ENCODE assay signal across 7 mouse cellular contexts in genomic region chr7:44815721-44816469, GRCm38 (mm10). TPM values are rescaled to one million over a fixed set of nuclear protein-coding genes. Genes with fewer than 3 reads are reported as not detected.
A peak's percentile ranks its signal among the peaks of the same experiment; 100 is the strongest.
DNase-seq lines count a peak whose midpoint lies in the region; ATAC-seq lines count a peak whose summit lies in the region.

Gene Nup62, plus strand, starts transcription at chr7:44816088.
Gene Il4i1, plus strand, starts transcription at chr7:44816387.

- peaks cover 15% of the 10 kb centered on the region; the same call in 1 of the 2 replicates for H3K36me3 ChIP-seq in embryonic facial prominence, embryonic 12.5 days
- peaks cover 5% of the 10 kb centered on the region; the same call in 1 of the 2 replicates for H3K36me3 ChIP-seq in limb, embryonic 11.5 days (ENCODE audit: control insufficient read depth, insufficient read depth, low read length)
- H3K36me3 ChIP-seq in midbrain, embryonic 14.5 days (ENCODE audit: control insufficient read depth, insufficient read depth, low read length), result no peaks in the 10 kb centered on the region

- DNase-seq in adrenal gland, postnatal 25 days, result peak; percentile 99
- DNase-seq in heart, adult 11 months, result peak; percentile 100
- peak; percentile 99 for DNase-seq in kidney, adult 18-20 months
- DNase-seq in limb, embryonic 11.5 days (ENCODE audit: low spot score), result peak; percentile 100
- DNase-seq in midbrain, embryonic 14.5 days, result peak; percentile 100
- DNase-seq in spleen, adult 18-20 months, result peak; percentile 99

- peak within 1 kb of the TSS; percentile 90 for H3K4me2 ChIP-seq in embryonic facial prominence, embryonic 12.5 days (replicated peaks)
- H3K4me2 ChIP-seq in limb, embryonic 11.5 days (ENCODE audit: low read depth, severe bottlenecking), result peak within 1 kb of the TSS; percentile 90
- peak within 1 kb of the TSS; percentile 77 for H3K4me2 ChIP-seq in midbrain, embryonic 14.5 days (ENCODE audit: low read length)

- peak within 1 kb of the TSS; percentile 82 for H3K9ac ChIP-seq in embryonic facial prominence, embryonic 12.5 days
- peak within 1 kb of the TSS; percentile 97 for H3K9ac ChIP-seq in limb, embryonic 11.5 days (ENCODE audit: low read length)
- H3K9ac ChIP-seq in midbrain, embryonic 14.5 days (replicated peaks; ENCODE audit: low read length), result peak within 1 kb of the TSS; percentile 88

- H3K27me3 ChIP-seq in embryonic facial prominence, embryonic 12.5 days, result no peaks in the 10 kb centered on the region
- no peaks in the 10 kb centered on the region for H3K27me3 ChIP-seq in limb, embryonic 11.5 days (ENCODE audit: control insufficient read depth, insufficient read depth, low read length)
- no peaks in the 10 kb centered on the region for H3K27me3 ChIP-seq in midbrain, embryonic 14.5 days (ENCODE audit: control insufficient read depth, insufficient read depth, low read length)

- ATAC-seq in embryonic facial prominence, embryonic 12.5 days (ENCODE audit: insufficient number of reproducible peaks, insufficient read depth, low FRiP score, low TSS enrichment), result peak; percentile 94
- ATAC-seq in limb, embryonic 11.5 days (ENCODE audit: insufficient number of reproducible peaks, low FRiP score, low TSS enrichment, low read depth), result peak; percentile 96
- peak; percentile 92 for ATAC-seq in midbrain, embryonic 14.5 days (ENCODE audit: low FRiP score, low TSS enrichment)

- H3K9me3 ChIP-seq in embryonic facial prominence, embryonic 12.5 days, result no peaks in the 10 kb centered on the region
- no peaks in the 10 kb centered on the region for H3K9me3 ChIP-seq in limb, embryonic 11.5 days (ENCODE audit: control insufficient read depth, low read length)
- no peaks in the 10 kb centered on the region for H3K9me3 ChIP-seq in midbrain, embryonic 14.5 days (ENCODE audit: control insufficient read depth, low read length)

- peaks cover 36% of the 10 kb centered on the region for H3K4me1 ChIP-seq in embryonic facial prominence, embryonic 12.5 days
- peaks cover 23% of the 10 kb centered on the region for H3K4me1 ChIP-seq in limb, embryonic 11.5 days (ENCODE audit: control insufficient read depth, insufficient read depth, low read length)
- peaks cover 40% of the 10 kb centered on the region for H3K4me1 ChIP-seq in midbrain, embryonic 14.5 days (ENCODE audit: control insufficient read depth, insufficient read depth, low read length)

- peak within 1 kb of the TSS; percentile 72 for H3K4me3 ChIP-seq in embryonic facial prominence, embryonic 12.5 days
- H3K4me3 ChIP-seq in limb, embryonic 11.5 days (ENCODE audit: low read depth, low read length), result peak within 1 kb of the TSS; percentile 81
- H3K4me3 ChIP-seq in midbrain, embryonic 14.5 days (replicated peaks; ENCODE audit: low read depth, low read length), result peak within 1 kb of the TSS; percentile 86

- under 1% methylated on average over 62 of the region's 62 CpGs for WGBS in embryonic facial prominence, embryonic 12.5 days
- under 1% methylated on average over 57 of the region's 62 CpGs for WGBS in limb, embryonic 11.5 days
- under 1% methylated on average over 57 of the region's 62 CpGs for WGBS in midbrain, embryonic 14.5 days

- H3K27ac ChIP-seq in embryonic facial prominence, embryonic 12.5 days, result peak within 1 kb of the TSS; percentile 94
- H3K27ac ChIP-seq in limb, embryonic 11.5 days (replicated peaks; ENCODE audit: low read depth, low read length), result peak within 1 kb of the TSS; percentile 95
- H3K27ac ChIP-seq in midbrain, embryonic 14.5 days (replicated peaks; ENCODE audit: low read depth, low read length), result peak within 1 kb of the TSS; percentile 89

RNA-seq across cellular contexts. Expression of gene Nup62, which starts in this region (rescaled TPM):
- total RNA-seq in adrenal gland, postnatal 25 days (2021), result 40.5 and 44.4 TPM in 2 replicates
- polyA plus RNA-seq in embryonic facial prominence, embryonic 12.5 days (2016; fragmentation: Nextera tagmentation; extraction: Ambion mirVana), result 102 and 104 TPM in 2 replicates
- 81.7 and 82.6 TPM in 2 replicates for polyA plus RNA-seq in limb, embryonic 11.5 days (2014; fragmentation: Nextera tagmentation; extraction: Ambion mirVana)
- 29.1 and 35.2 TPM in 2 replicates for polyA plus RNA-seq in midbrain, embryonic 14.5 days (2014; fragmentation: Nextera tagmentation; extraction: Ambion mirVana)

RNA-seq across cellular contexts. Expression of gene Il4i1, which starts in this region (rescaled TPM):
- total RNA-seq in adrenal gland, postnatal 25 days (2021), result 2.8 and 3.4 TPM in 2 replicates
- 1.2 and 2.5 TPM in 2 replicates for polyA plus RNA-seq in embryonic facial prominence, embryonic 12.5 days (2016; fragmentation: Nextera tagmentation; extraction: Ambion mirVana)
- polyA plus RNA-seq in limb, embryonic 11.5 days (2014; fragmentation: Nextera tagmentation; extraction: Ambion mirVana), result 1.1 TPM in 2 replicates
- polyA plus RNA-seq in midbrain, embryonic 14.5 days (2014; fragmentation: Nextera tagmentation; extraction: Ambion mirVana), result 0.97 and 1.4 TPM in 2 replicates

Comparison
In these comparisons a context has a peak if more than half of its experiments do, and no peak if none do; other contexts are left out.
1. Peak in every context shown above with its lines: DNase-seq, ATAC-seq, H3K4me3 ChIP-seq and H3K27ac ChIP-seq.